Mouse (Mus musculus) ES-Bruce4 (cell line): Measurements from ENCODE around the gene Bcl7a.

ENCODE experiments used
- CTCF ChIP-seq: IDR thresholded peaks from one replicate; pipeline ENCODE4 v1.8.1; 2011; ENCODE audit warnings: low read depth, low read length
- POLR2A ChIP-seq: IDR thresholded peaks from one replicate; pipeline ENCODE4 v1.8.1; 2011; ENCODE audit warnings: low read length; ENCODE audit not compliant: insufficient read depth

GRCm38 (mm10) chr5:123313058-123313630 lies 30.5 kb upstream of the Bcl7a start:
- TF ChIP-seq POLR2A, result no peak
- no peak for TF ChIP-seq CTCF
